Mouse (Mus musculus): ENCODE measurements around the gene Wdr45b. TPM values are rescaled to one million over a fixed set of nuclear protein-coding genes. Genes with fewer than 3 reads are reported as not detected.

The Wdr45b gene
- polyA plus RNA-seq, 1 experiment, result 65.9 TPM

GRCm38 (mm10) chr11:121378644-121379043 is 24.4 kb upstream of the Wdr45b start:
- no peak overlapping the region for H3K27ac ChIP-seq (ENCODE audit: control insufficient read depth, insufficient read depth, low read length)
- no peaks in the 10 kb centered on the region for H3K4me1 ChIP-seq (replicated peaks; ENCODE audit: control insufficient read depth, insufficient read depth, low read length)
- H3K27me3 ChIP-seq (ENCODE audit: control insufficient read depth, insufficient read depth, low read length), result no peaks in the 10 kb centered on the region
- no peak overlapping the region for H3K4me3 ChIP-seq (ENCODE audit: control insufficient read depth, insufficient read depth, low read length)
- no peak for TF ChIP-seq CTCF (IDR thresholded peaks at IDR 0.05; ENCODE audit: borderline replicate concordance, control insufficient read depth, extremely low read depth, insufficient read depth, low read length, poor library complexity)
- TF ChIP-seq POLR2A (IDR thresholded peaks at IDR 0.05; ENCODE audit: control insufficient read depth, extremely low read depth, insufficient read depth, low read length, poor library complexity), result no peak
- H3K36me3 ChIP-seq (ENCODE audit: control insufficient read depth, insufficient read depth, low read length), result no peaks in the 10 kb centered on the region
- DNase-seq, result no peak

- Histone ChIP-seq H3K4me3 (ENCODE audit: control insufficient read depth, insufficient read depth, low read length) (no peak overlapping the region), H3K4me1 (replicated peaks; ENCODE audit: control insufficient read depth, insufficient read depth, low read length) (no peaks in the 10 kb centered on the region), H3K27me3 (ENCODE audit: control insufficient read depth, insufficient read depth, low read length) (no peaks in the 10 kb centered on the region), H3K36me3 (ENCODE audit: control insufficient read depth, insufficient read depth, low read length) (no peaks in the 10 kb centered on the region), H3K27ac (ENCODE audit: control insufficient read depth, insufficient read depth, low read length) (no peak overlapping the region)
- DNase-seq, result no peak
- 88% methylated on average over 6 of the region's 6 CpGs for WGBS
- TF ChIP-seq CTCF (IDR thresholded peaks at IDR 0.05; ENCODE audit: borderline replicate concordance, control insufficient read depth, extremely low read depth, insufficient read depth, low read length, poor library complexity), result no peak
- TF ChIP-seq POLR2A (IDR thresholded peaks at IDR 0.05; ENCODE audit: control insufficient read depth, extremely low read depth, insufficient read depth, low read length, poor library complexity), result no peak
These were observed 19.1 kb upstream of the Wdr45b start for GRCm38 (mm10) chr11:121373305-121373704.

GRCm38 (mm10) chr11:121370337-121370994 is 16.2 kb upstream of the Wdr45b start:
- TF ChIP-seq POLR2A (IDR thresholded peaks at IDR 0.05; ENCODE audit: control insufficient read depth, extremely low read depth, insufficient read depth, low read length, poor library complexity) (no peak), CTCF (IDR thresholded peaks at IDR 0.05; ENCODE audit: borderline replicate concordance, control insufficient read depth, extremely low read depth, insufficient read depth, low read length, poor library complexity) (no peak)
- Histone ChIP-seq H3K27me3 (ENCODE audit: control insufficient read depth, insufficient read depth, low read length) (no peaks in the 10 kb centered on the region), H3K4me1 (replicated peaks; ENCODE audit: control insufficient read depth, insufficient read depth, low read length) (no peaks in the 10 kb centered on the region), H3K36me3 (ENCODE audit: control insufficient read depth, insufficient read depth, low read length) (no peaks in the 10 kb centered on the region), H3K27ac (ENCODE audit: control insufficient read depth, insufficient read depth, low read length) (no peak overlapping the region), H3K4me3 (ENCODE audit: control insufficient read depth, insufficient read depth, low read length) (no peak overlapping the region)
- WGBS, result 86% methylated on average over 6 of the region's 6 CpGs
- no peak for DNase-seq

- Histone ChIP-seq H3K4me1 (replicated peaks; ENCODE audit: control insufficient read depth, insufficient read depth, low read length) (no peaks in the 10 kb centered on the region), H3K36me3 (ENCODE audit: control insufficient read depth, insufficient read depth, low read length) (no peaks in the 10 kb centered on the region), H3K4me3 (ENCODE audit: control insufficient read depth, insufficient read depth, low read length) (no peak overlapping the region), H3K27me3 (ENCODE audit: control insufficient read depth, insufficient read depth, low read length) (no peaks in the 10 kb centered on the region), H3K27ac (ENCODE audit: control insufficient read depth, insufficient read depth, low read length) (no peak overlapping the region)
- DNase-seq, result peak; percentile 47
- WGBS, result 91% methylated on average over 6 of the region's 6 CpGs
- TF ChIP-seq CTCF (IDR thresholded peaks at IDR 0.05; ENCODE audit: borderline replicate concordance, control insufficient read depth, extremely low read depth, insufficient read depth, low read length, poor library complexity), result no peak
These were observed 15.4 kb upstream of the Wdr45b start for GRCm38 (mm10) chr11:121369622-121370021.

GRCm38 (mm10) chr11:121368731-121369130 is 14.5 kb upstream of the Wdr45b start:
- no peaks in the 10 kb centered on the region for H3K4me1 ChIP-seq (replicated peaks; ENCODE audit: control insufficient read depth, insufficient read depth, low read length)
- no peaks in the 10 kb centered on the region for H3K27me3 ChIP-seq (ENCODE audit: control insufficient read depth, insufficient read depth, low read length)
- H3K27ac ChIP-seq (ENCODE audit: control insufficient read depth, insufficient read depth, low read length), result no peak overlapping the region
- 22% methylated on average over 1 of the region's 1 CpGs for WGBS
- TF ChIP-seq POLR2A (IDR thresholded peaks at IDR 0.05; ENCODE audit: control insufficient read depth, extremely low read depth, insufficient read depth, low read length, poor library complexity) (no peak), CTCF (IDR thresholded peaks at IDR 0.05; ENCODE audit: borderline replicate concordance, control insufficient read depth, extremely low read depth, insufficient read depth, low read length, poor library complexity) (no peak)
- DNase-seq, result no peak
- no peak overlapping the region for H3K4me3 ChIP-seq (ENCODE audit: control insufficient read depth, insufficient read depth, low read length)
- no peaks in the 10 kb centered on the region for H3K36me3 ChIP-seq (ENCODE audit: control insufficient read depth, insufficient read depth, low read length)

GRCm38 (mm10) chr11:121367170-121367707 is 13.0 kb upstream of the Wdr45b start:
- TF ChIP-seq POLR2A (IDR thresholded peaks at IDR 0.05; ENCODE audit: control insufficient read depth, extremely low read depth, insufficient read depth, low read length, poor library complexity), result no peak
- TF ChIP-seq CTCF (IDR thresholded peaks at IDR 0.05; ENCODE audit: borderline replicate concordance, control insufficient read depth, extremely low read depth, insufficient read depth, low read length, poor library complexity), result no peak
- Histone ChIP-seq H3K27ac (ENCODE audit: control insufficient read depth, insufficient read depth, low read length) (no peak overlapping the region), H3K36me3 (ENCODE audit: control insufficient read depth, insufficient read depth, low read length) (no peaks in the 10 kb centered on the region), H3K4me3 (ENCODE audit: control insufficient read depth, insufficient read depth, low read length) (no peak overlapping the region), H3K4me1 (replicated peaks; ENCODE audit: control insufficient read depth, insufficient read depth, low read length) (no peaks in the 10 kb centered on the region), H3K27me3 (ENCODE audit: control insufficient read depth, insufficient read depth, low read length) (no peaks in the 10 kb centered on the region)
- DNase-seq, result no peak
- WGBS, result 88% methylated on average over 5 of the region's 5 CpGs

- H3K36me3 ChIP-seq (ENCODE audit: control insufficient read depth, insufficient read depth, low read length), result no peaks in the 10 kb centered on the region
- 37% methylated on average over 5 of the region's 5 CpGs for WGBS
- H3K27ac ChIP-seq (ENCODE audit: control insufficient read depth, insufficient read depth, low read length), result no peak overlapping the region
- peak; percentile 6 for DNase-seq
- H3K27me3 ChIP-seq (ENCODE audit: control insufficient read depth, insufficient read depth, low read length), result no peaks in the 10 kb centered on the region
- no peaks in the 10 kb centered on the region for H3K4me1 ChIP-seq (replicated peaks; ENCODE audit: control insufficient read depth, insufficient read depth, low read length)
- no peak overlapping the region for H3K4me3 ChIP-seq (ENCODE audit: control insufficient read depth, insufficient read depth, low read length)
- TF ChIP-seq CTCF (IDR thresholded peaks at IDR 0.05; ENCODE audit: borderline replicate concordance, control insufficient read depth, extremely low read depth, insufficient read depth, low read length, poor library complexity) (no peak), POLR2A (IDR thresholded peaks at IDR 0.05; ENCODE audit: control insufficient read depth, extremely low read depth, insufficient read depth, low read length, poor library complexity) (no peak)
These were observed 8.0 kb upstream of the Wdr45b start for GRCm38 (mm10) chr11:121362212-121362611.

Measured in thymus, adult 2 months (tissue).